Mouse (Mus musculus) adrenal gland, adult 18-20 months (tissue): ENCODE results near the gene Ptch1. TPM values are rescaled to one million over a fixed set of nuclear protein-coding genes. Genes with fewer than 3 reads are reported as not detected.

Source experiments
- DNase-seq, 2 experiments: peaks; one replicate each; pipeline ENCODE4 v3.0.0; 2021 to 2022; ENCODE audit warnings: low spot score in 2 of 2
- total RNA-seq, 2 experiments: library from RNA; stranded (reverse); gene quantifications; 1 replicate in 1 of 2; 2 replicates in 1 of 2; pipeline ENCODE4 v1.2.3; 2021

Gene Ptch1
- total RNA-seq, 2 experiments from 2014 or later: 29.5 to 40.7 TPM

- DNase-seq: no peak
Observed at GRCm38 (mm10) chr13:63540584-63540983, 32.8 kb downstream of the Ptch1 start.

- no peak for DNase-seq
Observed at GRCm38 (mm10) chr13:63534981-63535380, 38.4 kb downstream of the Ptch1 start.

- DNase-seq: no peak
Observed at GRCm38 (mm10) chr13:63530857-63531256, 42.5 kb downstream of the Ptch1 start.

GRCm38 (mm10) chr13:63530371-63530764 lies 43.0 kb downstream of the Ptch1 start:
- DNase-seq: no peak

GRCm38 (mm10) chr13:63529602-63530370 lies 43.6 kb downstream of the Ptch1 start:
- no peak for DNase-seq

DNA sequence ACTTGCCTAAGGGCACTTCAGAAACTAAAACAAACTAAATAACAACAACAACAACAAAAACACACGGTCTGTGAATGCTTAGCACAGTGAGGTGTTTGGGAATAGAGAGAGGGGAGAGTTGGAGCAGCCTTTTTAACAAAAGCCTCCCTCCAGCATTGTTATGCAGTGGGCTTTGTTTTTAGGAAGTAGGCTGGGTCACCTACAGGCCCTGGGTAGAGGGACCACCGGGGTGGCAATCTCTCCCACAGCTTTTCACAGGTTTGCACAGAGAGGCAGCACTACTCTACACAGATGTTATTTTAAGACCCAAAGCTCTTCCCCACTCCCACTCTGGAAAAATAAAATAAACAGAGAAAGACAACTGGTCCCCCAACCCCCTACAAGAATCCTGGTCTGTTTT lies 44.5 kb downstream of the Ptch1 start:
- no peak for DNase-seq

GRCm38 (mm10) chr13:63528164-63528675 lies 45.2 kb downstream of the Ptch1 start:
- no peak for DNase-seq

DNA sequence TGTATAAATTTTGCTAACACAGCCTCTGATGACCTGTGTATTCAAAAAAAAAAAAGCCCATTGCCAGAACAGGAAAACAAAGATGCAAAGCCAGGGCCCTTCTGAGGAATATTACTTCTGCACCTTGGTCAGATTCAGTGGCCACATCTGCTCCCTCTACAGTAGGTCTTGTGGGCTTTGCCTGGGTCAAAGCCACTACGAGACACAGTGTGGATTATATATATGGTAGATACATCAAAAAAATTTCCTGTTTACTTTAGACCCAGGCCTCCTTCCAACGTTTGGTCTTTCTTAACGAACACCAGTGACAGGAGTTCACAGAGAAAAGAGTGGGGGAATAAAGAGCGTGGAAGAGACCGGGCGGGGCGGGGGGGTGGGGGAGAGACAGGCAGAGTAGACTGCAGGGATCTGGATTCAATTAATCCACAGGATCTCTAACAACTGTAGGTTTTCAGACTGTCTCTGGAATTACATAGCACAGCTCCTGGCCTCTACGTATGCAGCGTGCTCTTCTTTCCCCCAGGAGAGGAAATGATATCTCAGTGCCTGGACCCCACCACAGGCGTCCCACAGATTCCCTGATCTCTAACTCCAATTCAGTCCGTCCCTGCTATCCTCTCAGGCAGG lies 47.7 kb downstream of the Ptch1 start:
- DNase-seq: no peak

DNA sequence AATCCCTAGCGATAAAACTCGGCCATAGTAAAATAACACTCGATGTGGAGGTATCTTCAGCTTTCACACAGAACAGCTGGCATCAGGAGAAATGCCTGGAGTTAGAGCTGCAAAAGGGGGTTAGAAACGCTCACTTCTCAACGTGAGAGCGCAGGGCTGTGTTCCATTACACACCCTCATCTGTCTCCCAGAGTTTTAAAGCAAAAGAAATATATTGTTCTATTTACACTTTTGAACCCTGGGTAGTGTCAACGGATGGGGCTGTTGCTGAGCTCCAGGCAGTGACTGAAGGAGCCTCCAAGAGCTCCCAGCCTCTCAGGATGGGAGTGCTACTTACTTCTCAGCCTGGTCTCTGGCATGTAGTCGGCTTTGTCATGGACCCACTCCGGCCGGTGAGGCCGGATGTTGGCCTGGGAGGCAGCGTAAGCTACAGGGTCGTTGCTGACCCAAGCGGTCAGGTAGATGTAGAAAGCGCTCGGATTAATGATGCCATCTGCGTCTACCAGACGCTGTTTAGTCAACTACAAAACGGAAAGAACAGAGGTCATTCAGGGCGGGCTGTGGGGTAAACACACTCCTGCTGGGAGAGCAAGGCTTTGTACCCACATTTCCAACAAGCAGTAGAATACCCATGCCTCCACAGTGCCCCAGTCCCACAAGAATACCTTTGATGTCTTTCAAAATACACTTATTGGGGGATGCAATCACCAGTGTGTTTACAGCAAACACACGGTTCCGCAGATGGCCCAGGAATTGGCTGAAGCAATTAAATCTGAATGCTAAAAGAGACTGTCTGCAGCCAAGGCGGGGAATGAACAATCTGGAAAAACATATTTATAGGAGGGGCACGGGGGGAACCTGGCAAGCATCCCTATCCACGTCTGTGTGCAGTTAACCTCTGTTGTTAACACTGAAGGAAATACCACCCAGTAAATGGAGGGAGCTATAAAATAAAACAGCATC lies 48.5 kb downstream of the Ptch1 start:
- DNase-seq: no peak

- no peak for DNase-seq
Observed at GRCm38 (mm10) chr13:63524061-63524460, 49.3 kb downstream of the Ptch1 start.

GRCm38 (mm10) chr13:63522832-63523231 lies 50.6 kb downstream of the Ptch1 start:
- DNase-seq: no peak

GRCm38 (mm10) chr13:63520110-63520509 lies 53.3 kb downstream of the Ptch1 start:
- DNase-seq: no peak

GRCm38 (mm10) chr13:63516535-63516934 lies 56.9 kb downstream of the Ptch1 start:
- DNase-seq: no peak

GRCm38 (mm10) chr13:63515542-63515941 lies 57.9 kb downstream of the Ptch1 start:
- no peak for DNase-seq

DNA sequence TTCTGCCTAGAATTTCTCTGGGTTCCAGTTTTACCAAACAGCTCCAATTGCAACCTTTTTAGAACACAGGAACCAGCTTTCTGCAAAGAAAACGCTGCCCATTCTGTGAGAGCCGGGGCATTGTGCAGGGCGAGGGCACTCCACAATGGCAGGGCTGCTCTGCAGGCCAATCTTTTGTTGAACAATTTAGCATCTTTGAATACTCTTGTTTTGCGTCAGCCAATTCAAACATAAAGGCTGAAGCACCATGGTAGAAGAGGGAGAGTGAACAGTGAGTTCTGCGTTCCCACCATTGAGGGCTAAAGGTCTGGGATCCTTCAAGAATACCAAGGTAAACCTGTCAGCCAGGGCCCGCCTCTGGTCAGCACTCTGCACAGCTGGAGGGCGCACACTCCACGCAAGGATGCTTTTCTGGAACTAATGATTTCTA lies 58.5 kb downstream of the Ptch1 start:
- DNase-seq: no peak

DNA sequence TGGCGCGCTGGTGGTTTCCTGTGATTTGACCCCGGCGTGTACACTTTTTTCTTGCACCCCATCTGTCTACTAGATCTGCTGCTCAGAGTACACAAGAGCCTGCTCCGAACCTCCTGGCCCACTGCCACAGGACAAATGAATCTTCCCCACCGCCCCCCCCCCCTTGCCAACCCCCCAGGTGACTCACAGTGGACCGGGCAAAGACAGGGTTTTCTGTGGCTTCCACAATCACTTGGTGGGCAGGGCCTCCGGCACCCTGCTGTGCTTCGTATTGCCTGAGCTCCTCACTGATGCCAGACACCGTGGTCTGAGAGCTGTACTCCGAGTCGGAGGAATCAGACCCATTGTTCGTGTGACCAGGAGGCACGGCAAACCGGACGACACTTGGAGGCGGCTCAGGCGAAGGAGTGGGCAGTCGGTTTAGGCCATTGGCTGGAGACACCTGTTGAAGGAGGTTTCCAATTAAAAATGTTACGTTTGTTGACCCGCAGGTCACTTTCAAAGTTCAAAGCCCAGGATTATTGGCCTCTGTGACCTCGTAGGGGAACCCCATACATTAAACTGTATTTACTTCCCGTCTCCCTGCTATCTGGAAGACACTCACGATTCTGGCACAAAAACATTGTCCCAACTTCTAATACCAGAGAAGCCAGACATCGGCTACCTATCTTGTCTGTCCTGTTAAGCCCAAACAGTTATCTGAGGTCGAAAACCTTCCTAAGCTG lies 59.9 kb downstream of the Ptch1 start:
- DNase-seq: no peak

GRCm38 (mm10) chr13:63512411-63512810 lies 61.0 kb downstream of the Ptch1 start:
- no peak for DNase-seq

GRCm38 (mm10) chr13:63507821-63508220 lies 65.6 kb downstream of the Ptch1 start:
- no peak for DNase-seq

DNA sequence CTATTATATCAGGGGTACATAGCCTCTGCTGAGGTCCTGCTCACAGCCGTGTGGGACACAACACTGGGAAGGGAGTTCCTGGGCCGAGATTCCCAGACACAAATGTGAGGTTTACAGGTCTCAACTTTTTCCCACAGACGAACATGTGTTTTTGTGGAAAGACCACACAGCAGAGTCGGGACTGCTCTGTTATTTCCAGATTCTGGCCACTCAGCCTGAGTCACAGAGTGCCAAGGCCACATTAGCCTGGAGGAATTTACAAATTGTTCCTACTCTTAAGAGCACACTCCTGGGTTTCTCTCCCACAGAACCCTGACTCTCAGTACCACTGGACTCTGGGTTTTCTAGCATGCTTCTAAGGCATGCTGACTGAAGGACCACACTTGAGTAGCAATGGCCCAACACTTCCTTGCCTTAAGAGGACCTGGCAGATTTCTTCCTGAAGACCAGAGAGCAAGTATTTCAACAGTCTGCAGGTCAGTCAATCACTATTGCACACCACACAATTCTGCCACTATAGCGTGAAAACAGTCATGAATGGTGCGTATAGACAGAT lies 66.3 kb downstream of the Ptch1 start:
- no peak for DNase-seq

- DNase-seq: no peak
Observed at GRCm38 (mm10) chr13:63506364-63506763, 67.0 kb downstream of the Ptch1 start.
